Mouse (Mus musculus): Measurements from ENCODE around the gene Pcgf6.
A peak's percentile ranks its signal among the peaks of the same experiment; 100 is the strongest.

Gene Pcgf6

GRCm38 (mm10) chr19:47050271-47051032, at the start of gene Pcgf6:
TSS of gene Pcgf6 (minus strand) at chr19:47050906.
- DNase-seq (ENCODE audit: low spot score) = peak; percentile 57

- peak; percentile 87 for DNase-seq (ENCODE audit: low spot score)
These were observed 39.9 kb upstream of the Pcgf6 start, which contains the start of the genes Usmg5 and Pdcd11 for GRCm38 (mm10) chr19:47090550-47091156. TSS of gene Usmg5 (minus strand) at chr19:47090647. TSS of gene Pdcd11 (plus strand) at chr19:47090768.

GRCm38 (mm10) chr19:47089718-47090525, 39.2 kb upstream of the Pcgf6 start:
- DNase-seq (ENCODE audit: low spot score) = peak; percentile 29

GRCm38 (mm10) chr19:47088226-47088625, 37.5 kb upstream of the Pcgf6 start:
- no peak for DNase-seq (ENCODE audit: low spot score)

- peak; percentile 70 for DNase-seq (ENCODE audit: low spot score)
These were observed 17.4 kb upstream of the Pcgf6 start for GRCm38 (mm10) chr19:47067924-47068611.

- DNase-seq (ENCODE audit: low spot score) = peak; percentile 87
These were observed 16.6 kb upstream of the Pcgf6 start, which contains the start of gene Taf5 for GRCm38 (mm10) chr19:47067096-47067882. TSS of gene Taf5 (plus strand) at chr19:47067746.

- DNase-seq (ENCODE audit: low spot score) = no peak
These were observed 15.2 kb upstream of the Pcgf6 start for GRCm38 (mm10) chr19:47065860-47066259.

GRCm38 (mm10) chr19:47057684-47058083, 7.0 kb upstream of the Pcgf6 start:
- DNase-seq (ENCODE audit: low spot score) = no peak

GRCm38 (mm10) chr19:47053471-47053870, 2.8 kb upstream of the Pcgf6 start:
- DNase-seq (ENCODE audit: low spot score) = no peak

- no peak for DNase-seq (ENCODE audit: low spot score)
These were observed 2.2 kb upstream of the Pcgf6 start for GRCm38 (mm10) chr19:47052927-47053326.

- no peak for DNase-seq (ENCODE audit: low spot score)
These were observed 866 bp downstream of the Pcgf6 start for GRCm38 (mm10) chr19:47049840-47050239.

- no peak for DNase-seq (ENCODE audit: low spot score)
These were observed 1.6 kb downstream of the Pcgf6 start for GRCm38 (mm10) chr19:47049061-47049460.

GRCm38 (mm10) chr19:47047236-47047833, 3.4 kb downstream of the Pcgf6 start:
- no peak for DNase-seq (ENCODE audit: low spot score)

GRCm38 (mm10) chr19:47046343-47046742, 4.4 kb downstream of the Pcgf6 start:
- no peak for DNase-seq (ENCODE audit: low spot score)

- no peak for DNase-seq (ENCODE audit: low spot score)
These were observed 7.1 kb downstream of the Pcgf6 start for GRCm38 (mm10) chr19:47043608-47044007.

GRCm38 (mm10) chr19:47040720-47041473, 9.8 kb downstream of the Pcgf6 start:
- DNase-seq (ENCODE audit: low spot score) = no peak

GRCm38 (mm10) chr19:47036596-47036995, 14.1 kb downstream of the Pcgf6 start:
- DNase-seq (ENCODE audit: low spot score) = no peak

GRCm38 (mm10) chr19:47034916-47035315, 15.8 kb downstream of the Pcgf6 start:
- no peak for DNase-seq (ENCODE audit: low spot score)

GRCm38 (mm10) chr19:47031770-47032169, 18.9 kb downstream of the Pcgf6 start:
- DNase-seq (ENCODE audit: low spot score) = no peak

GRCm38 (mm10) chr19:47029796-47030195, 20.9 kb downstream of the Pcgf6 start:
- DNase-seq (ENCODE audit: low spot score) = no peak
